Mouse (Mus musculus) heart, postnatal 0 days (tissue): ENCODE results near the gene Slain2.

Experiments
- CTCF ChIP-seq: IDR thresholded peaks from 2 replicates; pipeline ENCODE4 v1.5.1; 2016; ENCODE audit warnings: antibody characterized with exemption, control low read depth, low read depth
- EP300 ChIP-seq: IDR thresholded peaks from 2 replicates; pipeline ENCODE4 v1.6.1; 2016; ENCODE audit warnings: antibody characterized with exemption, low read depth

DNA sequence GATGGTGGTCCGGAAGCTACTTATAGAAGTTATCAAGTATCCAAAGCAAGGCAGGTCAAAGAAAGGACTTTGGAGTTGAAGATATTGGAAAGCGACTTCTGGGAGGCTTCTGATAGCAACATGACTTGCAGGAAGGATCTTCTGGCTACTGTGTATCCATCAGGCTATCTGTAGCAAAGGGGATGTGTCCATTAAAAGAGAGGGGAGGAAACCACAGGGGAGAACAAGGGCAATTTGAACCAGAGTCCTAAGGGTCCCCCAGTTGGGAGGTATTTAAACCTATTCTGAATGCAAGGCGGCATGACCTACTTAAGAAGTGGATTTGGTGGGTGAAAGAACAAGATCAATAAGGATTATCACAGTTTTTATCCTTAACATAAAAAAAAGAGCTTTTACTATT lies 2.8 kb upstream of the Slain2 start:
- no peak for TF ChIP-seq CTCF
- no peak for TF ChIP-seq EP300
